Mouse (Mus musculus): ENCODE data around the gene Eif2b3.
A peak's percentile ranks its signal among the peaks of the same experiment; 100 is the strongest.

DNA sequence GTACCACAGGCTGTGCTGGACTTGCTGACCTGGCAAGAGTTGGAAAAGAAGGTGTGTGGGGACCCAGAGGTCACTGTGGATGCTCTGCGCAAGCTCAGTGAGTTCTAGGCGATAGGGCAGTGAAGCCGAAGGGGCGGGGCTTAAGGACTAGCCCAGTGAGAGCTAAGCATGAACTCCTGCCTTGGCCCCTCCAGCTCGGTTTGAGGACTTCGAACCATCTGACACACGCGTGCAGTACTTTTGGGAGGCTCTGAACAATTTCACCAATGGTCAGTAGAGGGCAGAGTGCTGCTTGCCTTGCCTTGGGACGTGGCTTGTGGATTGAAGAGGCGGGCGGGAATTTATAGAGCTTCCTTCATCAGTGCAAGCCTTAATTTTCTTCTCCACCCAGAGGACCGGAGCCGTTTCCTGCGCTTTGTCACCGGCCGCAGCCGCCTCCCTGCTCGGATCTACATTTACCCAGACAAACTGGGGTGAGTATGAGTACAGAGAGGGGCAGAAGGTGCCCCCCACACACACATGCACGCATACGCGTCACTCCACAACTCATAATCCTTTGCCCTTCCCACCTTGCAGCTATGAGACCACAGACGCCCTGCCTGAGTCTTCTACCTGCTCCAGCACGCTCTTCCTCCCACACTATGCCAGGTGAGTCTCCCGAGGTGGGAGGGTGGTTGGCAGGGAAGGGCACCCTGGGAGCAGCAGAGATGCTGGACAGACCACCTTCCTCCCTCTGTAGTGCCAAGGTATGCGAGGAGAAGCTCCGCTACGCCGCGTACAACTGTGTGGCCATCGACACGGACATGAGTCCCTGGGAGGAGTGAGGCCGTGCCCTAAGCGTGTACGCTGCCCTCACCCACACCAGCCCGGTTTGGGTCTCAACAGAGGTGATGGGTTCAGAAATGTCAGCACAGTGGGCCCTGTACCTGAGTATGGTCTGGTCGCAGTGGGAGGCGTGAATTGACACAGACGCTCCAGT is 16.4 kb upstream of the Eif2b3 start:
- TF ChIP-seq EP300 (IDR thresholded peaks at IDR 0.05; ENCODE audit: low read length): no peak
- no peak for TF ChIP-seq POLR2A (IDR thresholded peaks at IDR 0.05; ENCODE audit: low read depth, low read length)
- TF ChIP-seq CTCF (conservative IDR thresholded peaks at IDR 0.05 in 1 of 2, IDR thresholded peaks at IDR 0.05 in 1 of 2; ENCODE audit: low read depth in 2 of 2, low read length in 2 of 2): peak; percentile 29 to 75; a peak in 3 of 4 replicates
- no peak for TF ChIP-seq ZNF384 (IDR thresholded peaks at IDR 0.05; ENCODE audit: low read depth, low read length)
- TF ChIP-seq SMC3 (IDR thresholded peaks at IDR 0.05; ENCODE audit: low read depth, low read length): peak; percentile 69
- no peak for TF ChIP-seq ZC3H11A (IDR thresholded peaks at IDR 0.05; ENCODE audit: low read depth, low read length)
- TF ChIP-seq HCFC1 (IDR thresholded peaks at IDR 0.05; ENCODE audit: low read depth, low read length): no peak
- TF ChIP-seq NELFE (IDR thresholded peaks at IDR 0.05; ENCODE audit: low read depth, low read length): no peak
